Mouse (Mus musculus): ENCODE measurements around the gene Gpr107.

- TF ChIP-seq CEBPB (IDR thresholded peaks at IDR 0.05; ENCODE audit: low read depth) (no peak), CTCF (IDR thresholded peaks at IDR 0.05; ENCODE audit: control insufficient read depth, insufficient read depth, insufficient read length) (no peak), MAX (IDR thresholded peaks at IDR 0.05) (no peak), USF1 (IDR thresholded peaks at IDR 0.05; ENCODE audit: low read depth) (no peak), MYOG (IDR thresholded peaks at IDR 0.05; ENCODE audit: control insufficient read depth, extremely low read depth, insufficient read length) (no peak)
These were observed 16.6 kb upstream of the Gpr107 start for GRCm38 (mm10) chr2:31135512-31135931.

Data from C2C12 (cell line).